Mouse (Mus musculus) B cell, adult (primary cell): ENCODE measurements around the gene Dmrtc1a. TPM values are rescaled to one million over a fixed set of nuclear protein-coding genes. Genes with fewer than 3 reads are reported as not detected.

Experiments
- total RNA-seq: library from RNA; stranded (reverse); gene quantifications from 4 replicates; pipeline ENCODE4 v1.2.4, GENCODE M21; 2023; ENCODE audit not compliant: inconsistent age

The Dmrtc1a gene
- not detected in 4 replicates for total RNA-seq

GRCm38 (mm10) chrX:102908587-102908986 is at the start of gene Dmrtc1a, which contains the start of gene 1700011M02Rik:
TSS of gene Dmrtc1a (minus strand) at chrX:102908687.
TSS of gene 1700011M02Rik (plus strand) at chrX:102908905.

GRCm38 (mm10) chrX:102928072-102928471 is 19.6 kb upstream of the Dmrtc1a start, which contains the start of gene 1700018G05Rik:
TSS of gene 1700018G05Rik (plus strand) at chrX:102928372.

GRCm38 (mm10) chrX:102867871-102868270 is 40.6 kb downstream of the Dmrtc1a start, which contains the start of gene 1700031F05Rik:
TSS of gene 1700031F05Rik (minus strand) at chrX:102867971.

GRCm38 (mm10) chrX:102854516-102854915 is 54.0 kb downstream of the Dmrtc1a start, which contains the start of gene Dmrtc1c2:
TSS of gene Dmrtc1c2 (minus strand) at chrX:102854616.

Other genes starting within 250 kb of the Dmrtc1a start
- not detected in 4 replicates for gene Gm3880, start 221.7 kb downstream of the Dmrtc1a start, total RNA-seq
- gene Gm9112, start 201.1 kb downstream of the Dmrtc1a start, total RNA-seq: not detected in 4 replicates
- not detected in 4 replicates for gene Dmrtc1b, start 200.8 kb downstream of the Dmrtc1a start, total RNA-seq
- not detected in 4 replicates for gene Dmrtc1c1, start 105.7 kb downstream of the Dmrtc1a start, total RNA-seq
- gene Dmrtc1c2, start 54.1 kb downstream of the Dmrtc1a start, total RNA-seq: not detected in 4 replicates
- not detected in 4 replicates for gene 1700031F05Rik, start 40.7 kb downstream of the Dmrtc1a start, total RNA-seq
- not detected in 4 replicates for gene 1700011M02Rik, start 218 bp upstream of the Dmrtc1a start, total RNA-seq
- gene 1700018G05Rik, start 19.7 kb upstream of the Dmrtc1a start, total RNA-seq: not detected in 4 replicates